Mouse (Mus musculus) lung, embryonic 15.5 days (tissue): ENCODE data around the gene Ctsj. TPM values are rescaled to one million over a fixed set of nuclear protein-coding genes. Genes with fewer than 3 reads are reported as not detected.
"Not testable (repeated sequence)": the region's sequence is repeated elsewhere in the genome, so short reads cannot be mapped to it uniquely, and the experiment has no call there.

Experiments used
- ATAC-seq: fragments of 200-750 bp; cut with Nextera tagmentation; 2 replicates; pipeline ENCODE4 v1.8.0; 2017; ENCODE audit warnings: moderate number of reproducible peaks, borderline replicate concordance; ENCODE audit not compliant: low FRiP score, low TSS enrichment; ENCODE audit errors: extremely low read depth
- H3K27ac ChIP-seq: fragments of 300-500 bp; sonication (generic); 2 replicates; pipeline ENCODE4 v1.5.1; 2015; ENCODE audit warnings: moderate library complexity, mild to moderate bottlenecking, inconsistent platforms
- H3K27me3 ChIP-seq: fragments of 300-500 bp; sonication (generic); 2 replicates; pipeline ENCODE4 v1.6.1; 2015; ENCODE audit warnings: inconsistent platforms
- H3K36me3 ChIP-seq: fragments of 300-500 bp; sonication (generic); 2 replicates; pipeline ENCODE4 v1.6.1; 2015; ENCODE audit warnings: inconsistent platforms
- H3K4me1 ChIP-seq: fragments of 300-500 bp; sonication (generic); 2 replicates; pipeline ENCODE4 v1.6.1; 2015; ENCODE audit warnings: inconsistent platforms
- H3K4me2 ChIP-seq: fragments of 300-500 bp; sonication (generic); 2 replicates; pipeline ENCODE4 v1.6.1; 2015; ENCODE audit warnings: inconsistent platforms, mild to moderate bottlenecking, moderate library complexity
- H3K4me3 ChIP-seq: fragments of 300-500 bp; sonication (generic); 2 replicates; pipeline ENCODE4 v1.5.1; 2015; ENCODE audit warnings: mild to moderate bottlenecking, inconsistent platforms
- H3K9ac ChIP-seq: fragments of 300-500 bp; sonication (generic); 2 replicates; pipeline ENCODE4 v1.6.1; 2015; ENCODE audit warnings: inconsistent platforms
- H3K9me3 ChIP-seq: fragments of 300-500 bp; sonication (generic); 2 replicates; pipeline ENCODE4 v1.6.1; 2016; ENCODE audit warnings: inconsistent platforms
- WGBS: fragments of 180-500 bp; shearing (Covaris S2); methylation state at CpG from one replicate; pipeline ENCODE4 v1.1.7; 2015; 5-methylcytosine and 5-hydroxymethylcytosine counted together
- polyA plus RNA-seq: library from polyadenylated mRNA; unstranded; fragments of >200 nt; fragmentation: Nextera tagmentation; extraction: Ambion mirVana; gene quantifications from 2 replicates; pipeline ENCODE4 v1.2.1, GENCODE M21; 2015

Gene Ctsj
- polyA plus RNA-seq, result not detected in 2 replicates

DNA sequence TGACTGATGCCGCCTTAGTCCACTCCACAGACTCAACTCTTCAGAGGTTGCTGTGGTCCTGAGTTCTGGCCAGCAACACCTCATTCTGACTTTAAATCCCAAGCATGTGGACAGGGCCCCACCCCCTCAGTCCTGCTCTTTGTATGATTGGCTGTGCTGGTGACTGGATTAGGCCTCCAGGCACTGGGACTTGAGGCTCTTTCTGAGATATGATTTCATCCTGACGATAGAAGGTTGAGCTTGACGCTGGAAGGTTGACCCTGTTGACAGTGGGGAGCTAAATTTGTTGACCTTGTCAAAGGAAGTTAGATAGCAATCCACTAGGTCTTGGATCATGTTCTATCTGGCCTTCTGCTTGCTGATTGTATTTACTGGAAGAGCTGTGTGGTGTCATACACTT is at the start of gene Ctsj:
Gene Ctsj (minus strand): TSS at position 101 of the 400 bp plus-strand sequence.
- WGBS, result 63% methylated on average over 3 of the region's 3 CpGs

GRCm38 (mm10) chr13:61040531-61040930 is 34.8 kb upstream of the Ctsj start, which contains the start of gene Ctsq:
TSS of gene Ctsq (minus strand) at chr13:61040631.
- 51% methylated on average over 3 of the region's 3 CpGs for WGBS

More for the DNA sequence above, at the start of gene Ctsj:
- H3K36me3 ChIP-seq, result no peaks in the 10 kb centered on the region
- no peaks in the 10 kb centered on the region for H3K9me3 ChIP-seq
- no peak within 1 kb of the TSS for H3K4me3 ChIP-seq
- H3K27ac ChIP-seq, result no peak within 1 kb of the TSS
- H3K4me2 ChIP-seq, result no peak within 1 kb of the TSS
- H3K9ac ChIP-seq, result no peak within 1 kb of the TSS
- no peaks in the 10 kb centered on the region for H3K4me1 ChIP-seq
- no peak for ATAC-seq
- no peaks in the 10 kb centered on the region for H3K27me3 ChIP-seq

GRCm38 (mm10) chr13:61022785-61023184 is 17.0 kb upstream of the Ctsj start:
- no peak for ATAC-seq
- no peaks in the 10 kb centered on the region for H3K4me1 ChIP-seq
- no peak overlapping the region for H3K4me3 ChIP-seq
- WGBS, result 84% methylated on average over 3 of the region's 3 CpGs
- H3K27ac ChIP-seq, result no peak overlapping the region
- no peak overlapping the region for H3K4me2 ChIP-seq
- H3K36me3 ChIP-seq, result no peaks in the 10 kb centered on the region
- no peak overlapping the region for H3K9ac ChIP-seq
- no peaks in the 10 kb centered on the region for H3K27me3 ChIP-seq
- H3K9me3 ChIP-seq, result no peaks in the 10 kb centered on the region

More at GRCm38 (mm10) chr13:61040531-61040930, 34.8 kb upstream of the Ctsj start, which contains the start of gene Ctsq:
- H3K9me3 ChIP-seq, result no peaks in the 10 kb centered on the region
- no peaks in the 10 kb centered on the region for H3K4me1 ChIP-seq
- no peaks in the 10 kb centered on the region for H3K27me3 ChIP-seq
- no peak within 1 kb of the TSS for H3K4me3 ChIP-seq
- ATAC-seq, result no peak
- no peaks in the 10 kb centered on the region for H3K36me3 ChIP-seq
- H3K4me2 ChIP-seq, result no peak within 1 kb of the TSS
- H3K9ac ChIP-seq, result no peak within 1 kb of the TSS
- H3K27ac ChIP-seq, result no peak within 1 kb of the TSS

DNA sequence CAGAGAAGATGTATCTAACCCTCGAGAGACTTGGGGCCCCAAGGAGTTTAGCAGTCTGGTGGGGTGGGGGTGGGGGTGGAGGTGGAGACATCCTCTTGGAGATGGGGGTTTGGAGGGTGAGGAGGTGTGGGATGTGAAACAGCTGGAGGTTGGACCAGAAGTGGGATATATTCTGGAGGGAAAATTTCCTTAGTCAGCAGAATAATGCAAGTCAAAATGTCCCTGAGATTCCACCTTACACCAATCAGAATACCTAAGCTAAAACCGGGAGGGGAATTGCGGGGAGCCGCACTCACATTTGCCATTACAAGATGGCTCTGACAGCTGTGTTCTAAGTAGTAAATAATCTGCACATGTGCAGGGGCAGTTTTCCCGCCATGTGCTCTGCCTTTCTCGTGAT is 16.1 kb upstream of the Ctsj start:
- Histone ChIP-seq H3K4me3 (no peak overlapping the region), H3K27ac (no peak overlapping the region), H3K9me3 (no peaks in the 10 kb centered on the region), H3K9ac (no peak overlapping the region), H3K36me3 (no peaks in the 10 kb centered on the region), H3K27me3 (no peaks in the 10 kb centered on the region), H3K4me1 (no peaks in the 10 kb centered on the region), H3K4me2 (no peak overlapping the region)
- WGBS, result 76% methylated on average over 6 of the region's 6 CpGs
- no peak for ATAC-seq

- H3K27ac ChIP-seq, result no peak overlapping the region
- H3K9ac ChIP-seq, result no peak overlapping the region
- no peaks in the 10 kb centered on the region for H3K4me1 ChIP-seq
- no peaks in the 10 kb centered on the region for H3K27me3 ChIP-seq
- no peak overlapping the region for H3K4me2 ChIP-seq
- H3K36me3 ChIP-seq, result no peaks in the 10 kb centered on the region
- H3K4me3 ChIP-seq, result no peak overlapping the region
- ATAC-seq, result no peak
- no peaks in the 10 kb centered on the region for H3K9me3 ChIP-seq
- WGBS, result 82% methylated on average over 4 of the region's 4 CpGs
These were observed 4.4 kb upstream of the Ctsj start for GRCm38 (mm10) chr13:61010171-61010570.

- WGBS, result 67% methylated on average over 2 of the region's 2 CpGs
- ATAC-seq, result no peak
- no peak overlapping the region for H3K4me3 ChIP-seq
- H3K9me3 ChIP-seq, result no peaks in the 10 kb centered on the region
- H3K9ac ChIP-seq, result no peak overlapping the region
- no peaks in the 10 kb centered on the region for H3K4me1 ChIP-seq
- no peak overlapping the region for H3K27ac ChIP-seq
- H3K27me3 ChIP-seq, result no peaks in the 10 kb centered on the region
- H3K36me3 ChIP-seq, result no peaks in the 10 kb centered on the region
- H3K4me2 ChIP-seq, result no peak overlapping the region
These were observed 8.2 kb downstream of the Ctsj start for GRCm38 (mm10) chr13:60997600-60997999.

DNA sequence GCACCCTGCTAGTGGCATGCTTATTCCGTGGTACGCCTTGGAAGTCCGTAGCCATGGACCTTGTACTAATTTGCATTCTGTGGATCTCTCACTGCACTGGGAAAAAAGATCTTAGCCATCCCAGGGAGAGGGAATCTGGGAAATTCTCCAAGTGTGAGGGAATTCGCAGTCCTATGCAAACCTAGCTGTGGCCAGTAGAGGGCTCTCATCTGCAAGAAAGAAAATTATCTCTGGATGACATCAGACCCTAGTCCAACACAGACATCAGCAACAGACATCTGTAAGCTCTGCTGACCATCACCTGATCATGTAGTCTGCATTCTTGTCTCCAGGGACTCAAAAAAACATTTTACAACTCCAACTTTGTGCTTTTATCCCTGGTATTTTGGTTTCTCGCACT is 18.8 kb downstream of the Ctsj start:
- H3K27me3 ChIP-seq, H3K9me3 ChIP-seq, ATAC-seq, H3K36me3 ChIP-seq, H3K27ac ChIP-seq, H3K4me1 ChIP-seq, H3K4me2 ChIP-seq, H3K9ac ChIP-seq, H3K4me3 ChIP-seq: not testable (repeated sequence)
- WGBS, result 80% methylated on average over 5 of the region's 5 CpGs

DNA sequence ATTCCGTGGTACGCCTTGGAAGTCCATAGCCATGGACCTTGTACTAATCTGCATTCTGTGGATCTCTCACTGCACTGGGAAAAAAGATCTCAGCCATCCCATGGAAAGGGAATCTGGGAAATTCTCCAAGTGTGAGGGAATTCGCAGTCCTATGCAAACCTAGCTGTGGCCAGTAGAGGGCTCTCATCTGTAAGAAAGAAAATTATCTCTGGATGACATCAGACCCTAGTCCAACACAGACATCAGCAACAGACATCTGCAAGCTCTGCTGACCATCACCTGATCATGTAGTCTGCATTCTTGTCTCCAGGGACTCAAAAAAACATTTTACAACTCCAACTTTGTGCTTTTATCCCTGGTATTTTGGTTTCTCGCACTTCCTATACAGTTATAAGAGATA is 33.4 kb downstream of the Ctsj start:
- not testable (repeated sequence) for H3K9ac ChIP-seq, H3K4me1 ChIP-seq, H3K4me2 ChIP-seq, H3K9me3 ChIP-seq, H3K27me3 ChIP-seq, H3K36me3 ChIP-seq, ATAC-seq, H3K4me3 ChIP-seq, H3K27ac ChIP-seq
- 81% methylated on average over 4 of the region's 4 CpGs for WGBS

DNA sequence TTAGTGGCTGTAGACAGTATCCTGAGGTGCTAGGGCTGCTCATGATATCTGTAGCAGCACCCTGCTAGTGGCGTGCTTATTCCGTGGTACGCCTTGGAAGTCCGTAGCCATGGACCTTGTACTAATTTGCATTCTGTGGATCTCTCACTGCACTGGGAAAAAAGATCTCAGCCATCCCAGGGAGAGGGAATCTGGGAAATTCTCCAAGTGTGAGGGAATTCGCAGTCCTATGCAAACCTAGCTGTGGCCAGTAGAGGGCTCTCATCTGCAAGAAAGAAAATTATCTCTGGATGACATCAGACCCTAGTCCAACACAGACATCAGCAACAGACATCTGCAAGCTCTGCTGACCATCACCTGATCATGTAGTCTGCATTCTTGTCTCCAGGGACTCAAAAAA is 41.8 kb downstream of the Ctsj start:
- H3K4me1 ChIP-seq, H3K4me3 ChIP-seq, H3K9ac ChIP-seq, H3K27me3 ChIP-seq, ATAC-seq, H3K9me3 ChIP-seq, H3K27ac ChIP-seq, H3K36me3 ChIP-seq, H3K4me2 ChIP-seq: not testable (repeated sequence)
- 30% methylated on average over 4 of the region's 5 CpGs for WGBS

- H3K36me3 ChIP-seq, result no peaks in the 10 kb centered on the region
- WGBS, result 51% methylated on average over 5 of the region's 5 CpGs
- no peak overlapping the region for H3K4me3 ChIP-seq
- no peaks in the 10 kb centered on the region for H3K27me3 ChIP-seq
- H3K4me2 ChIP-seq, result no peak overlapping the region
- H3K9me3 ChIP-seq, result no peaks in the 10 kb centered on the region
- no peaks in the 10 kb centered on the region for H3K4me1 ChIP-seq
- ATAC-seq, result no peak
- H3K9ac ChIP-seq, result no peak overlapping the region
- H3K27ac ChIP-seq, result no peak overlapping the region
These were observed 44.1 kb downstream of the Ctsj start for GRCm38 (mm10) chr13:60961706-60962105.

Other genes starting within 250 kb of the Ctsj start
- not detected in 2 replicates for gene BC051665, start 219.6 kb downstream of the Ctsj start, polyA plus RNA-seq
- not detected in 2 replicates for gene Ctsll3, start 203.1 kb downstream of the Ctsj start, polyA plus RNA-seq
- gene 4930486L24Rik, start 141.5 kb downstream of the Ctsj start, polyA plus RNA-seq, result 0.34 TPM in 1 of 2 replicates, not detected in the other
- 0.33 and 0.84 TPM in 2 replicates for gene Gm49392, start 109.1 kb downstream of the Ctsj start, polyA plus RNA-seq
- gene Ctla2b, start 108.5 kb downstream of the Ctsj start, polyA plus RNA-seq, result 7.4 and 10.0 TPM in 2 replicates
- gene Tpbpb, start 101.1 kb downstream of the Ctsj start, polyA plus RNA-seq, result not detected in 2 replicates
- gene Gm49393, start 70.4 kb downstream of the Ctsj start, polyA plus RNA-seq, result not detected in 2 replicates
- gene Gm49391, start 69.4 kb downstream of the Ctsj start, polyA plus RNA-seq, result 3.9 and 4.2 TPM in 2 replicates
- gene Ctla2a, start 69.3 kb downstream of the Ctsj start, polyA plus RNA-seq, result 81.0 and 85.0 TPM in 2 replicates
- gene Tpbpa, start 64.0 kb downstream of the Ctsj start, polyA plus RNA-seq, result not detected in 2 replicates
- not detected in 2 replicates for gene Ctsq, start 34.7 kb upstream of the Ctsj start, polyA plus RNA-seq
- not detected in 2 replicates for gene Ctsr, start 158.3 kb upstream of the Ctsj start, polyA plus RNA-seq
- gene Cts6, start 197.5 kb upstream of the Ctsj start, polyA plus RNA-seq, result not detected in 2 replicates
- gene Cts8, start 249.4 kb upstream of the Ctsj start, polyA plus RNA-seq, result not detected in 2 replicates